Mouse (Mus musculus) lung, adult 2 months (tissue): ENCODE results near the gene Lsm3. TPM values are rescaled to one million over a fixed set of nuclear protein-coding genes. Genes with fewer than 3 reads are reported as not detected.

Experiments used
- DNase-seq: peaks from one replicate; pipeline ENCODE4 v3.0.0; 2022
- H3K4me1 ChIP-seq: fragments of 200-500 bp; 2 replicates; pipeline ENCODE4 v1.6.1; 2011; ENCODE audit warnings: low read length; ENCODE audit not compliant: control insufficient read depth, insufficient read depth
- H3K4me3 ChIP-seq: fragments of 200-500 bp; replicated peaks from 2 replicates; pipeline ENCODE3; 2011; ENCODE audit warnings: low read depth, mild to moderate bottlenecking, control low read depth, low read length; ENCODE audit errors: extremely low read depth
- CTCF ChIP-seq: fragments of 200-500 bp; IDR thresholded peaks from 2 replicates; pipeline ENCODE4 v1.5.1; 2011; ENCODE audit warnings: mild to moderate bottlenecking, low read length, control low read depth; ENCODE audit not compliant: insufficient read depth
- POLR2A ChIP-seq: fragments of 200-500 bp; IDR thresholded peaks from 2 replicates; pipeline ENCODE4 v1.6.1; 2011; ENCODE audit warnings: low read depth, mild to moderate bottlenecking, control low read depth, low read length, borderline replicate concordance; ENCODE audit errors: extremely low read depth
- WGBS: fragments of 180-500 bp; shearing (Covaris S2); methylation state at CpG from one replicate; pipeline ENCODE4 v1.1.7; 2018; 5-methylcytosine and 5-hydroxymethylcytosine counted together
- polyA plus RNA-seq: library from polyadenylated mRNA; depleted of rRNA; stranded (reverse); fragments of >200 nt; gene quantifications from 2 replicates; pipeline ENCODE4 v1.2.3, GENCODE M21; 2012

Gene Lsm3
- polyA plus RNA-seq, 1 experiment: 10.8 TPM

- TF ChIP-seq CTCF (peak; percentile 92), POLR2A (no peak)
- no peak overlapping the region for H3K4me3 ChIP-seq
- no peaks in the 10 kb centered on the region for H3K4me1 ChIP-seq
- WGBS: 39% methylated on average over 7 of the region's 7 CpGs
- peak; percentile 76 for DNase-seq
These were observed 6.4 kb upstream of the Lsm3 start for GRCm38 (mm10) chr6:91509326-91509725.

- DNase-seq: no peak
- TF ChIP-seq POLR2A (no peak), CTCF (no peak)
- 71% methylated on average over 10 of the region's 10 CpGs for WGBS
- no peak overlapping the region for H3K4me3 ChIP-seq
- H3K4me1 ChIP-seq: peaks cover 5% of the 10 kb centered on the region
These were observed 5.5 kb upstream of the Lsm3 start for GRCm38 (mm10) chr6:91510211-91510610.

DNA sequence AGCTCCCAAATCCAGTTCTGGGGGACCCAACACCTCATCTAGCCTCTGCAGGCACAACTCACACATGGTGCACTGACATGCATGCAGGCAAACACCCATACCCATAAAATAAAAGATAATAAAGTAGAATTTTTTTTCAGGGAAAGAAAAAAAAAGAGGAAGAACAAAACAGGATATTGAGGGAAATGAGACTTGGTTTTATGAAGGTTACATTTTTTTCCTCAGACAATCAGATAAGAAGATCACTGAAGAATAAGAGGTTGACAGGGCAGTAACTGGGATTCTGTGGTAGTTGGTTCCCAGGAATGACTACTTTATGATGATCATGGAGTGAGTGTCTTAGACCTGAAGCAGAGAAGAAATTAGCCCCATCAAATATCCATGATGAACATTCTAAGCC lies 1.6 kb upstream of the Lsm3 start:
- Histone ChIP-seq H3K4me1 (peaks cover 8% of the 10 kb centered on the region), H3K4me3 (no peak overlapping the region)
- TF ChIP-seq CTCF (no peak), POLR2A (no peak)
- no peak for DNase-seq

DNA sequence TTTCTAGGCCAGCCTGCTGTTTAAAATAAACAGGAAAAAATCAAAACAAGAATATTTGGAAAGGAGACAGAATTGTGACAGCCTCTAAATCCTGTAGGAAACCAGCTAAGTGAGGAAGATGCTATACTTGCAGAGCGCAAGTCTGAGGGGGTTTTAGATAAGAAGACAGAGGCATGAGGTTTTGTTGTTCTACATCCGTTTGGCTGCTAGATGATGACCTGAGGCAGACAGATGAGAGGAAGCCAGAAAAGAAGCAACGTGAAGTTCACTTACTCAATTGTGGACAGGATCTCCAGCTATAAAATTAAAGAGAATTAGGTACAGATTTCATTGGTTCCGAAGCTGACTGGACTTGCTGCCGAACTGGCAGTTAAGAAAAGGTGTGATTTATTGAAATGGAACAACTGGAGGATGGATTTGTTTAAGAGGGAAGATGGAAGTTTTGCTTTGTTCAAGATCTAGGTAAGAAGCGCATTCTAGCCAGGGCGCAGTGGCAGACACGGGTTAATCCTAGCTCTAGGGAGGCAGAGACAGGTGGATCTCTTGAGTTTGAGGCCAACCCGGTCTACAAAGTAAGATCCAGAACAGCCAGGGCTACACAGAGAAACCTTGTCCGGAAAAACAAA lies 878 bp upstream of the Lsm3 start:
- peaks cover 8% of the 10 kb centered on the region for H3K4me1 ChIP-seq
- no peak for DNase-seq
- H3K4me3 ChIP-seq: peak overlapping the region; percentile 78
- WGBS: 16% methylated on average over 10 of the region's 10 CpGs
- TF ChIP-seq POLR2A (no peak), CTCF (no peak)

DNA sequence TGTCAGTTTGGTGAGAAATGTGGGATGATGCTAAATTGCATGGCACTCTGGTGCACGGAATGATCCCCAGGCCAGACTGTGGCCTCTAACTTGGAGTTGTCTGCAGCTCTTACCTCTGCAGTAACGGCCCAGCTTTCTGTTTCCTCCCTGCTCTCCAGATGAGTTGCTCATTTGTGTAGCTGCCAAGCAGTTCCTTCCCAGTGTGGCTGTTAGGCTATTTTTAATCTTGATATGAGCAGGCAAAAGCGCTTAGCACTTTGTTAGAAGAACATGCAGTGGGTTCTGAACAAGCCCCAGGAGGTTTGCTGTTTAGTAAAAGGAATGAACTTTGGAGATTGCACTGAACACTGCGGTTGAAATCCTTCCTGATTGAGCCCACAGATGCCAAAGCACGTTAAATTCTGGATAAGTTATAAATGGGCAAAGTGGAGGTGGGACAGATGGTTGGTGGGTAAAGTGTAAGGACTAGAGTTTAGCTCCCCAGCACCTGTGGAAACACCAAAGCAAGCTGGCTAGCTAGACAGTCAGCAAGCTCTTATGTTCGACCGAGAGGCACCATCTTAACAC lies 2.8 kb downstream of the Lsm3 start:
- DNase-seq: no peak
- 70% methylated on average over 7 of the region's 7 CpGs for WGBS
- H3K4me1 ChIP-seq: peaks cover 8% of the 10 kb centered on the region
- no peak for TF ChIP-seq CTCF
- no peak for TF ChIP-seq POLR2A
- H3K4me3 ChIP-seq: no peak overlapping the region

- TF ChIP-seq CTCF (no peak), POLR2A (no peak)
- no peak overlapping the region for H3K4me3 ChIP-seq
- H3K4me1 ChIP-seq: no peaks in the 10 kb centered on the region
- 92% methylated on average over 5 of the region's 5 CpGs for WGBS
- DNase-seq: no peak
These were observed 7.1 kb downstream of the Lsm3 start for GRCm38 (mm10) chr6:91522816-91523215.

- TF ChIP-seq CTCF (no peak), POLR2A (no peak)
- DNase-seq: no peak
- Histone ChIP-seq H3K4me3 (no peak overlapping the region), H3K4me1 (no peaks in the 10 kb centered on the region)
- WGBS: 79% methylated on average over 4 of the region's 4 CpGs
These were observed 9.8 kb downstream of the Lsm3 start for GRCm38 (mm10) chr6:91525544-91525943.

DNA sequence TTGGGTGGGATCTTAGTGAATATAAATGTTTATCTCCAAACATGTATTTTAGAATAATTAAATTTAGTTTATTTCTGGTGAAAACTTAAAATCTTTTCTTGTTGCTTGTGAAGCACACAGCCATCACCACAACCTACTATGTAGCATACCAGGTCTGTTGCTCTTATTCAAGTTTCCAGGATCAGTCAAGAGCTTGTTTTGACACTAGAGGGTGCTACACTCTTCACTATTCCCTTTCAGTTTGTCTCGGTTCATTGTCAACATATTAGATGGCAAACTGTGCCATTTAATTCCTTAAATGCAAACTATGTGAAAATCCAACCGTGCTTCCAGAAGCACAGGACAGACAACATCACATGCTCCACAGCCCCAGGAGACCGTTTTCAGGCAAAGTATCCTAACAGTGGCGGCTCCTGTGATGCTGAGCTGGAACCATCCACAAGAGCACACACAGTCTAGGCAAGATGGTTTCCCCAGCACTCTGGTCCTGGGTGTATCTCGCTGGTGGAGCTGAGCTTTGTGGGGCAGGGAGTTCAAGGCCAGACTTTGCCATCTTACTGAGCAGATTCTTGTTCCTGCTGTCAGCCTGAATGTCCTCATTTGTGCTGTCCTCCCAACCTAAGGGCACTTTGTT lies 11.6 kb downstream of the Lsm3 start:
- 43% methylated on average over 5 of the region's 5 CpGs for WGBS
- DNase-seq: no peak
- no peak overlapping the region for H3K4me3 ChIP-seq
- TF ChIP-seq POLR2A (no peak), CTCF (peak; percentile 34; the same call in 1 of the 2 replicates)
- no peaks in the 10 kb centered on the region for H3K4me1 ChIP-seq

GRCm38 (mm10) chr6:91528265-91528664 lies 12.5 kb downstream of the Lsm3 start:
- no peaks in the 10 kb centered on the region for H3K4me1 ChIP-seq
- H3K4me3 ChIP-seq: no peak overlapping the region
- 65% methylated on average over 7 of the region's 7 CpGs for WGBS
- TF ChIP-seq POLR2A (no peak), CTCF (no peak)
- DNase-seq: no peak

DNA sequence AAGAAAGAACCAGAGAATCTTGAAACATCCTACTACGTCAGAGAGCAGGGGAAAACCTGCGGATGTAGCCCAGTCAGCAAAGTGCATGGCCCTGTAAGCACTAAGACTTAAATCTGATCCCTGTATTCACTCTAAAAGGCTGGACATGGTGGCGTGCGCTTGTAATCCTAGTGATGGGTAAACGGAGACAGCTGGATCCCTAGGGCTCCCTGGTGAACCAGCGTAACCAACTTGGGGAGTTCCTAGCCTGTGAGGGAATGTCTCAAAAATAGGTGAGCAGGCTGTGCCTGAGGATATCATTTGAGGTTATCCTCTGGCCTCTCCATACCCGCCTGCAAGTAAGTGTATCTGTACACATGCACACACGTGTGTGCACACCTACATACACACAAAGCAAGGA lies 14.9 kb downstream of the Lsm3 start:
- no peak for TF ChIP-seq CTCF
- TF ChIP-seq POLR2A: no peak
- no peak overlapping the region for H3K4me3 ChIP-seq
- DNase-seq: no peak
- no peaks in the 10 kb centered on the region for H3K4me1 ChIP-seq
- WGBS: 94% methylated on average over 8 of the region's 8 CpGs
